Mouse (Mus musculus): Measurements from ENCODE around the gene Ccdc43. TPM values are rescaled to one million over a fixed set of nuclear protein-coding genes. Genes with fewer than 3 reads are reported as not detected.

Gene Ccdc43
- polyA plus RNA-seq, 1 experiment from 2014 or later, result 47.9 TPM

DNA sequence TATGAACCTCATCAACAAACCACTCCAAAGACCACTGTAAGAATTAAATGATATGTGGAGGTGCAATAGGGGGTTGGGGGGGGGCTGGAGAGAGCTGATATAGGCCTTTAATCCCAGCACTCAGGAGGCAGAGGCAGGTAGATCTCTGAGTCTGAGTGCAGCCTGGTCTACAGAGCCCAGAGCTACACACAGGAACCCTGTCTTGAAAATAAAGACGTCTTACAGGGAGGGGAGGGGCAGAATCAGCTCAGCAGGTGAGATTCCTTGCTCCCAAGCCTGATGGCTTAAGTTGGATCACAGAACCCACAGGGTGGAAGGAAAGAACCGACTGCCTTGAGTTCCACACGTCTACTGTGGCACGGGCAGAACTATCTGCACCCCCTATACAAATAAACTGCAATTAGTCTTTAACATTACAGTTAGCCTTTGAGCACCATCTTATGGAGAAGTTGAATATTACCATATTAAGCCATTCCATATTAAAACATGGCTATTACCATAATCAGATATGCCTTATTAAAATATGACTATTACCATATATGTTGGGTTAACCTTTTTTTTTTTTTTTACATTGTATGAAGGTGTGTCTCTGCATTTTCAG, 41.2 kb downstream of the Ccdc43 start:
- ATAC-seq (ENCODE audit: low read depth) (no peak), DNase-seq (ENCODE audit: low spot score) (peak; percentile 57)
- no peak overlapping the region for H3K4me2 ChIP-seq (ENCODE audit: low read depth, low read length)

DNA sequence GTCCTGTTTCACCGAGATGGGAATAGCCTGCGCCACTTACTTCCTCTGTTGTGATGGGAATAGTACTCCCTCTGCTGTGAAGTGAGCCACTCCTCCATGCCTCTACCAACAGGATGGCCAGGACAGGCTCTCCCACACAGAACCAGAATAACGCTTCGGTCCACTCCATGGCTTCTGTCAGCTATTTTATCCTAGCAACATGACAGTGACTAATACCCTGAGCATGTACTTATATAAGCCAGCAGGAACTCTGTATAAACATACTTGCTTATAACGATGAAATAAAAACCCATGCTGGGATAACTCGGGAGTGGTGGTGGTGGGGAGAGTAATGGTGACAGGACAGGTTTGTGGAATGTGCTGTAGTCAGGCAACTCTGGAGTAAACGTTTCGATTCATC, 41.7 kb downstream of the Ccdc43 start:
- H3K4me1 ChIP-seq (ENCODE audit: control insufficient read depth, insufficient read depth, low read length), result no peaks in the 10 kb centered on the region
- H3K4me3 ChIP-seq (ENCODE audit: low read depth, low read length), result no peak overlapping the region

More for the DNA sequence above, 41.2 kb downstream of the Ccdc43 start:
- Histone ChIP-seq H3K4me3 (ENCODE audit: low read depth, low read length) (no peak overlapping the region), H3K4me1 (ENCODE audit: control insufficient read depth, insufficient read depth, low read length) (no peaks in the 10 kb centered on the region), H3K27me3 (replicated peaks; ENCODE audit: control insufficient read depth, insufficient read depth, low read length) (no peaks in the 10 kb centered on the region), H3K27ac (replicated peaks; ENCODE audit: low read depth, low read length) (no peak overlapping the region), H3K9ac (ENCODE audit: low read depth, low read length) (no peak overlapping the region), H3K36me3 (ENCODE audit: control insufficient read depth, insufficient read depth, low read length) (no peaks in the 10 kb centered on the region), H3K9me3 (ENCODE audit: control insufficient read depth, low read length) (no peaks in the 10 kb centered on the region)
- 5% methylated on average over 4 of the region's 4 CpGs for WGBS

DNA sequence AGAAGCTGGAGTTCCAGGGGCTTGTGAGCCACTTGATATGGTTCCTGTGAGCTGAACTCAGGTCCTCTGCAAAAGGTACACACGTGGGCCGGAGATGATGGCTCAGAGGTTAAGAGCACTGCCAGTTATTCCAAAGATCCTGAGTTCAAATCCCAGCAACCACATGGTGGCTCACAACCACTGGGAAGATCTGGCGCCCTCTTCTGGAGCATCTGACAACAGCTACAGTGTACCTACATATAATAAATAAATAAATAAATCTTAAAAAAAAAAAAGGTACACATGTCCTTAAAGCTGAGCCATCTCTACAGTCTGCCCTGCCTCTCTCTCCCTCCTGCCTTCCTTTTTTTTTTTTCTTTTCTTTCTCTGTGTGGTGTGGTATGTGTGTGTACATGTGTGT, 44.7 kb downstream of the Ccdc43 start:
- no peak for ATAC-seq (ENCODE audit: low read depth)

More for the DNA sequence above, 41.7 kb downstream of the Ccdc43 start:
- WGBS, result 64% methylated on average over 8 of the region's 8 CpGs
- H3K27ac ChIP-seq (replicated peaks; ENCODE audit: low read depth, low read length), result no peak overlapping the region
- ATAC-seq (ENCODE audit: low read depth) (no peak), DNase-seq (ENCODE audit: low spot score) (no peak)
- no peaks in the 10 kb centered on the region for H3K36me3 ChIP-seq (ENCODE audit: control insufficient read depth, insufficient read depth, low read length)
- no peak overlapping the region for H3K9ac ChIP-seq (ENCODE audit: low read depth, low read length)
- no peak overlapping the region for H3K4me2 ChIP-seq (ENCODE audit: low read depth, low read length)
- H3K9me3 ChIP-seq (ENCODE audit: control insufficient read depth, low read length), result no peaks in the 10 kb centered on the region
- H3K27me3 ChIP-seq (replicated peaks; ENCODE audit: control insufficient read depth, insufficient read depth, low read length), result no peaks in the 10 kb centered on the region

DNA sequence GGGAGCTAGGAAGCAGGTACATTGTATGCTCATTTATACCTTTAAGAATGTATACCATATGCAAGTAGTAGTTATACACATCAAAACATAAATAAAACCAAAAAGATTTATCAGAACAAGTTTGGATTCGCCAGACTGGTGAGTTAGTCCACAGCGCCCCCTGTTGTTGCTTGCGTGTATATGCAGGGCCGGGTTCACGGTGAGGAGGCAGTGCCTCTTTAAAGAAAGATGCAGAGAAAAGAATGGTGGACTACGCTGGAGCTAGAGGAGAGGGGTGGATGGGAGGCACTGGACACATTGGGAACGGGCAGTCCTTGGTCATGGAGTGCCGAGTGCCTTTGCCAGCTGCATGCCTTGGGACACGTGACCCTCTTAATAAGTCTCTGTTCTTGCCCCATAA, 46.2 kb downstream of the Ccdc43 start:
- WGBS, result 1% methylated on average over 9 of the region's 9 CpGs
- 0 out of 2 replicates have a peak, but pooled peaks have one; percentile 41 for ATAC-seq (ENCODE audit: low read depth)

More for the DNA sequence above, 44.7 kb downstream of the Ccdc43 start:
- no peak overlapping the region for H3K4me3 ChIP-seq (ENCODE audit: low read depth, low read length)
- no peaks in the 10 kb centered on the region for H3K27me3 ChIP-seq (replicated peaks; ENCODE audit: control insufficient read depth, insufficient read depth, low read length)
- no peak overlapping the region for H3K27ac ChIP-seq (replicated peaks; ENCODE audit: low read depth, low read length)
- no peak for DNase-seq (ENCODE audit: low spot score)
- no peak overlapping the region for H3K9ac ChIP-seq (ENCODE audit: low read depth, low read length)
- no peak overlapping the region for H3K4me2 ChIP-seq (ENCODE audit: low read depth, low read length)
- no peaks in the 10 kb centered on the region for H3K4me1 ChIP-seq (ENCODE audit: control insufficient read depth, insufficient read depth, low read length)
- 76% methylated on average over 3 of the region's 3 CpGs for whole genome bisulfite sequencing
- no peaks in the 10 kb centered on the region for H3K9me3 ChIP-seq (ENCODE audit: control insufficient read depth, low read length)
- H3K36me3 ChIP-seq (ENCODE audit: control insufficient read depth, insufficient read depth, low read length), result no peaks in the 10 kb centered on the region

DNA sequence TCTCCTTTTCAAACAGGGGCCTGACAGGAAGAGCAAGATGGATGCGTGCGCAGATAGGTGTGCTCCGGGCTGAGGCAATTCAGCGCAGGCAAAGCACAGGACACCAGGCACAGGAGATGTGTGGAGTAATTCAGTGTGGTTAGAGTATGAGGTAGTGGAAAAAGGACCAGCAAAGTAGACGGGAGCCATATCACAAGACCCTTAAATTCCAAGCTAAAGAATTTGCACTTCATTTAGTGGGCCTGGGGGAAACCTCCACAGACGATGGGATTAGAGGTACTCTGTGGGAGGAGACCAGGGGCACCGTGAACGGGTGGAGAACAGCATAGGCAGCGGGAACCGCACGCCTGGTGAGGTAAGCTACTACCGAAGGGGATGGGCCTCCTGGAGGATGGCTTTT, 49.7 kb downstream of the Ccdc43 start:
- 66% methylated on average over 12 of the region's 12 CpGs for WGBS
- Histone ChIP-seq H3K4me1 (ENCODE audit: control insufficient read depth, insufficient read depth, low read length) (peaks cover 6% of the 10 kb centered on the region; the same call in 1 of the 2 replicates), H3K4me2 (ENCODE audit: low read depth, low read length) (no peak overlapping the region), H3K4me3 (ENCODE audit: low read depth, low read length) (no peak overlapping the region), H3K9ac (ENCODE audit: low read depth, low read length) (no peak overlapping the region), H3K36me3 (ENCODE audit: control insufficient read depth, insufficient read depth, low read length) (no peaks in the 10 kb centered on the region), H3K27me3 (replicated peaks; ENCODE audit: control insufficient read depth, insufficient read depth, low read length) (no peaks in the 10 kb centered on the region), H3K9me3 (ENCODE audit: control insufficient read depth, low read length) (no peaks in the 10 kb centered on the region), H3K27ac (replicated peaks; ENCODE audit: low read depth, low read length) (no peak overlapping the region)
- DNase-seq (ENCODE audit: low spot score) (no peak), ATAC-seq (ENCODE audit: low read depth) (no peak)

More for the DNA sequence above, 46.2 kb downstream of the Ccdc43 start:
- H3K36me3 ChIP-seq (ENCODE audit: control insufficient read depth, insufficient read depth, low read length), result no peaks in the 10 kb centered on the region
- H3K9me3 ChIP-seq (ENCODE audit: control insufficient read depth, low read length), result no peaks in the 10 kb centered on the region
- H3K4me1 ChIP-seq (ENCODE audit: control insufficient read depth, insufficient read depth, low read length), result 0 out of 2 replicates have a peak, but pooled peaks cover under 1% of the 10 kb centered on the region
- peak; percentile 76 for DNase-seq (ENCODE audit: low spot score)
- H3K4me2 ChIP-seq (ENCODE audit: low read depth, low read length), result no peak overlapping the region
- H3K9ac ChIP-seq (ENCODE audit: low read depth, low read length), result no peak overlapping the region
- H3K27me3 ChIP-seq (replicated peaks; ENCODE audit: control insufficient read depth, insufficient read depth, low read length), result no peaks in the 10 kb centered on the region
- H3K4me3 ChIP-seq (ENCODE audit: low read depth, low read length), result no peak overlapping the region
- H3K27ac ChIP-seq (replicated peaks; ENCODE audit: low read depth, low read length), result no peak overlapping the region

DNA sequence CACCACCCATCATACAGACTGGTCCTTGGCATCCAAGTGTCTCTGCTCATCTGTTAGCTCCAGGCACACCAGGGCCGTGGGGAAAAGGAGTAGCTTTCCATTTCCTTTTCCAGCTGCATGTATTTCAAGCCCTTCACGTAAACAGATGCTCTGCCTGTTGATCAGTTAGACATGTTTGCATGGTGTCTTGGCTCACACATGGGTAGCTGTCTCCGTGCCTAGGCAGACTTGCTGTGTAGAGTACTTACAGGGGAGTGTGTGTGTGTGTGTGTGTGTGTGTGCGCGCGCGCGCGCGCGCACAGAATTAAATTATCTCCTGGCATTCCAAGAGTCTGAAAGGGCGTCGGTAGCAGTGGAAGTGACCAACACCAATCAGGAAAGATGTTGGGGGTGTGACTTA, 51.4 kb downstream of the Ccdc43 start:
- WGBS, result 72% methylated on average over 13 of the region's 13 CpGs

DNA sequence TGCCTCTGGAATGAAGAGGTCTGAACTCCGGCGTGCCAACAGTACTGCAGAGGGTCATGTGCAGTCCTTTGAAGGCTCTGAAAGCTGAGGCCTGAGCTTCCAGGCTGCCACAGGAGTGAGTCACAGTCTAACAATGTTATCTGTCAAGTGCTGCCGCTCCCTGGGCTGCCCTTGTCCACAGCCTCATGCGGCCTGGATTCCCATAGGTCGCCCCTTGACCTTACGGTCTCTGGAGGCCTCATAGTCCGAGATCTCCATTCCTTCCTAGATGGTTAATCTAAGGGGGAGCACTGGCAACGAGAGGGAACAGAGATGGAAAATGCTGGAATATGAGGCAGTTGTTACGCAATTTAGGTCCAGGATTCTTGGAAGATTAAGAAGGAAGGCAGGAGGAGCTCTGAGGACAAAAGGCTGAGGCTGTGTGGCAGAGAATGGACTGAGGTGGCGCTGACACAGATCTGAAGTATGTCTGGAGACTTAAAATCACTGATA, 53.6 kb downstream of the Ccdc43 start:
- H3K4me1 ChIP-seq (ENCODE audit: control insufficient read depth, insufficient read depth, low read length), result peaks cover 13% of the 10 kb centered on the region
- H3K4me2 ChIP-seq (ENCODE audit: low read depth, low read length), result no peak overlapping the region
- ATAC-seq (ENCODE audit: low read depth), result no peak
- DNase-seq (ENCODE audit: low spot score), result no peak
- H3K9me3 ChIP-seq (ENCODE audit: control insufficient read depth, low read length), result no peaks in the 10 kb centered on the region
- no peak overlapping the region for H3K4me3 ChIP-seq (ENCODE audit: low read depth, low read length)
- no peak overlapping the region for H3K27ac ChIP-seq (replicated peaks; ENCODE audit: low read depth, low read length)
- no peaks in the 10 kb centered on the region for H3K36me3 ChIP-seq (ENCODE audit: control insufficient read depth, insufficient read depth, low read length)
- 45% methylated on average over 10 of the region's 10 CpGs for WGBS
- no peak overlapping the region for H3K9ac ChIP-seq (ENCODE audit: low read depth, low read length)
- H3K27me3 ChIP-seq (replicated peaks; ENCODE audit: control insufficient read depth, insufficient read depth, low read length), result no peaks in the 10 kb centered on the region

More for the DNA sequence above, 51.4 kb downstream of the Ccdc43 start:
- ATAC-seq (ENCODE audit: low read depth), result no peak
- H3K9ac ChIP-seq (ENCODE audit: low read depth, low read length), result no peak overlapping the region
- H3K27me3 ChIP-seq (replicated peaks; ENCODE audit: control insufficient read depth, insufficient read depth, low read length), result no peaks in the 10 kb centered on the region
- H3K27ac ChIP-seq (replicated peaks; ENCODE audit: low read depth, low read length), result no peak overlapping the region
- H3K4me1 ChIP-seq (ENCODE audit: control insufficient read depth, insufficient read depth, low read length), result peaks cover 6% of the 10 kb centered on the region; the same call in 1 of the 2 replicates
- H3K9me3 ChIP-seq (ENCODE audit: control insufficient read depth, low read length), result no peaks in the 10 kb centered on the region
- no peak for DNase-seq (ENCODE audit: low spot score)
- no peak overlapping the region for H3K4me3 ChIP-seq (ENCODE audit: low read depth, low read length)
- H3K4me2 ChIP-seq (ENCODE audit: low read depth, low read length), result no peak overlapping the region
- H3K36me3 ChIP-seq (ENCODE audit: control insufficient read depth, insufficient read depth, low read length), result no peaks in the 10 kb centered on the region

DNA sequence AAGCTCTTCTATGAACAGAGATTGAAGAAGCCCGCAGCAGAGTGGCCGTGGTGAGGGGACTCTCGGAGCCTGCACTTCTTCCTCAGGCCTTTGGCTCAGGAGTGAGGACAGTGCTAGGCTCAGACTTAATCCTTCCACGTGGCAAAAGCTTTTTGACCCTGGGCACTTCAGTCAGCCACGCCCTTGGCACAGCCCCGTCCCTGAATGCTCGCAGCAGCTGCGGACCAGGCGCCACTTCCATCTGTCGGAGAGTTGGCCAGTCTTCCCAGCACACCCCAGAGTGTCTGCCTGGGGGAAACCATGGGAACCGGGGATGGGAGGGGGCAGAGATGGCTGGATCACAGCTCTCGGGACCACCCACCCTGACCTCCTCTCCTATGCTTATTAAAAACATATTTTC, 60.7 kb downstream of the Ccdc43 start:
- Histone ChIP-seq H3K9ac (ENCODE audit: low read depth, low read length) (no peak overlapping the region), H3K4me2 (ENCODE audit: low read depth, low read length) (no peak overlapping the region), H3K4me1 (ENCODE audit: control insufficient read depth, insufficient read depth, low read length) (peaks cover 46% of the 10 kb centered on the region), H3K4me3 (ENCODE audit: low read depth, low read length) (no peak overlapping the region), H3K27ac (replicated peaks; ENCODE audit: low read depth, low read length) (no peak overlapping the region), H3K27me3 (replicated peaks; ENCODE audit: control insufficient read depth, insufficient read depth, low read length) (no peaks in the 10 kb centered on the region), H3K36me3 (ENCODE audit: control insufficient read depth, insufficient read depth, low read length) (no peaks in the 10 kb centered on the region), H3K9me3 (ENCODE audit: control insufficient read depth, low read length) (no peaks in the 10 kb centered on the region)
- peak; percentile 64 for ATAC-seq (ENCODE audit: low read depth)
- peak; percentile 79 for DNase-seq (ENCODE audit: low spot score)
- WGBS, result 18% methylated on average over 12 of the region's 12 CpGs

Data from embryonic facial prominence, embryonic 14.5 days (tissue).